Mouse (Mus musculus) gastrocnemius, postnatal 36 days (tissue): Measurements from ENCODE around the gene Brd1. TPM values are rescaled to one million over a fixed set of nuclear protein-coding genes. Genes with fewer than 3 reads are reported as not detected.
A peak's percentile ranks its signal among the peaks of the same experiment; 100 is the strongest.
"Not testable (repeated sequence)": the region's sequence is repeated elsewhere in the genome, so short reads cannot be mapped to it uniquely, and the experiment has no call there.

Experiments used
- DNase-seq, 2 experiments: peaks; one replicate each; pipeline ENCODE4 v3.0.0; 2022
- intact Hi-C: fragments of 180-260 bp; cut with DNase I; formaldehyde crosslinking; loops from one replicate; pipeline ENCODE4 v1.15.1; 2025
- long read RNA-seq, 2 experiments: library from polyadenylated mRNA; stranded (forward); transcript quantifications; one replicate each; pipeline ENCODE4 v2.0.0; 2021
- total RNA-seq, 2 experiments: library from RNA; stranded (reverse); gene quantifications; 2 replicates each; pipeline ENCODE4 v1.2.3; 2021

Brd1 gene
- total RNA-seq = 10 to 100 TPM; 21.0 to 22.3 TPM
- long read RNA-seq, experiment 1, partial matches to known transcripts = 4 of 12 reads
- long read RNA-seq, experiment 1, other reads (novel, unspliced or antisense) = 8 of 12 reads
- long read RNA-seq, experiment 2, partial matches to known transcripts = 7 of 10 reads
- long read RNA-seq, experiment 2, other reads (novel, unspliced or antisense) = 3 of 10 reads

GRCm38 (mm10) chr15:88733834-88734571 lies at the start of gene Brd1:
Gene Brd1, minus strand, starts transcription at chr15:88734233.
- peak; percentile 62 to 79 for DNase-seq
- intact Hi-C loops = loop anchor here (2.0 kb wide), 1 partner anchor 17 kb away; the partner anchor contains the start of gene Zbed4

- intact Hi-C loops, DNase-seq: not testable (repeated sequence)
Measured at GRCm38 (mm10) chr15:88774630-88775029, 40.6 kb upstream of the Brd1 start.

DNA sequence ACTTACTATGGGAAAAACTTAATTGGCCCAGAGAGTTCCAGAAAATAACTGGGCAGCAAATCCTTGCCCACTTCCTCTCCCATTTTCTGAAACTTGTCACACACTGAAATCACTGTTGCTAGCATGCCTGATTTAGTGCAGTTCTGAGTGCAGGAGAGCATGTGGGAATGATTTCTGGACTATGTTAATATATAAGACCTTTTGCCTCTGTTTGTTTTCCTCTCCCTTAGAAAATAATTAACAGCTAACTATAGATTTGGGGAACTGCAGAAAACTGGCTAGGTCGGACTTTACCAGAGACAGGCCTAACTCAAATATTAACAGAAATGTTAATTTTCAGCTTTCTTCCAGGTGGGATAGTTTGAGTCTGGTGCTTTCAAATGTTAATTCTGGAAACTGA lies 34.5 kb upstream of the Brd1 start:
- intact Hi-C loops = no loop called here

DNA sequence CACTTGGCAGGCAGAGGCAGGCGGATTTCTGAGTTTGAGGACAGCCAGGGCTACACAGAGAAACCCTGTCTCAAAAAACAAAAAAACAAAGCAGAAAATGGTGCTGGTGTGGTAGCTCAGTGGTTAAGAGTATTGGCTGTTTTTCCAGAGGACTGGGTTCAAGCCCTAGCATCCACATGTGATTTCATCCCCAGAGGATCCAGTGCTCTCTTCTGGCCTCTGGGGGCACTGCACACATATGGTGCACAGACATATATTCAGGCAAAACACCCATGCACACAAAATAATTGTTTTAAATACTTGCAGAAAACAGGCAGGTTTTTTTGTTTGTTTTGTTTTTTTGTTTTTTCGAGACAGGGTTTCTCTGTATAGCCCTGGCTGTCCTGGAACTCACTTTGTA lies 32.1 kb upstream of the Brd1 start:
- intact Hi-C loops, DNase-seq: not testable (repeated sequence)

More for the DNA sequence above, 34.5 kb upstream of the Brd1 start:
- no peak for DNase-seq

DNA sequence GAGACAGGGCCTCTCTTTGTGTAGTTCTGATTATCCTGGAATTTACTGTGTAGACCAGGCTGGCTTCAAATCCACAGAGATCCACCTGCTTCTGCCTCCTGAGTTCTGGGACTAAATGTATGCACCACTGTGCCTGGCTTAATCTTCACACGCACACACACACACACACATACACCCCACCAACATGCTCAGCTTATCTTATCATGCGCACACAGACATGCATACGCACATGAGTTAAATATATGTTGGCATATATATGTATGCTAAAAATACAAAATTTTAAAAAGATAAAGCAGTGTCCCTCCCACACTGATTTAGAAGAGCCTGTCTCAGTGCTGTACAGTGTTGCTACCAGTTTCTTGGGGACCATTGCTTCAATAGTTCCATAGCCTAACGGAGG lies 27.5 kb upstream of the Brd1 start:
- intact Hi-C loops = no loop called here
- DNase-seq = no peak

DNA sequence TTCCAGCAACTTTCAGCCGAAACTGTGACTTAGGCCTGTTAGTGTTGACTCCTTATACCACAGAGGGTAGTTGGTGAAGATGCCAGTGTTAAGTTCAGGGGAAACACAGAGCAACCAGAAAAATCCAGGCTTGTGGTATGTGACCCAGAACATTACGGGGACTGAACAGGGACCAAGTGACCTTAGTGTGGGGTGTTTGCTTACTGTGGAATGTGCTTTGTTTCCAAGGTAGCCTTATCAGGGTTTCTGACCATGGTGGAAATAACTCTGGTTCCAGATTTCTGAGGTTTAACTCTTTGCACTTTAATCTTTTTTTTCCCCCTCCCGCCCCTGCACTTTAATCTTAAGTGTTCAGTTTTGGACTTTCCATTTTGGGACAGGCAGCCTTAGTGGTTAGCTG lies 24.0 kb upstream of the Brd1 start:
- DNase-seq = no peak
- intact Hi-C loops = loop anchor here (10.0 kb wide), 1 partner anchor 57 kb away; the partner anchor contains the start of genes Alg12 and Creld2

GRCm38 (mm10) chr15:88755761-88756160 lies 21.7 kb upstream of the Brd1 start:
- intact Hi-C loops = loop anchor here (10.0 kb wide), 1 partner anchor 59 kb away; the partner anchor contains the start of genes Alg12 and Creld2

GRCm38 (mm10) chr15:88754896-88755295 lies 20.9 kb upstream of the Brd1 start:
- no peak for DNase-seq
- intact Hi-C loops = loop anchor here (10.0 kb wide), 1 partner anchor 60 kb away; the partner anchor contains the start of genes Alg12 and Creld2

More at GRCm38 (mm10) chr15:88755761-88756160, 21.7 kb upstream of the Brd1 start:
- DNase-seq = no peak

GRCm38 (mm10) chr15:88752403-88752733 lies 18.3 kb upstream of the Brd1 start:
- no peak for DNase-seq
- intact Hi-C loops = loop anchor here (10.0 kb wide), 1 partner anchor 62 kb away; the partner anchor contains the start of genes Alg12 and Creld2

GRCm38 (mm10) chr15:88751564-88752402 lies 17.8 kb upstream of the Brd1 start, which contains the start of gene Zbed4:
Gene Zbed4, plus strand, starts transcription at chr15:88751660.
- DNase-seq = no peak
- intact Hi-C loops = loop anchor here (2.0 to 10.0 kb wide), 2 partner anchors 17 to 63 kb away; partner anchors contain the start of genes Alg12, Brd1 and Creld2

GRCm38 (mm10) chr15:88750677-88751563 lies 16.9 kb upstream of the Brd1 start:
- DNase-seq = peak; percentile 96 to 98
- intact Hi-C loops = loop anchor here (2.0 to 10.0 kb wide), 2 partner anchors 16 to 64 kb away; partner anchors contain the start of genes Alg12, Brd1 and Creld2

- intact Hi-C loops = loop anchor here (2.0 to 10.0 kb wide), 2 partner anchors 15 to 65 kb away; partner anchors contain the start of genes Alg12, Brd1 and Creld2
- no peak for DNase-seq
Measured at GRCm38 (mm10) chr15:88750032-88750431, 16.0 kb upstream of the Brd1 start.

DNA sequence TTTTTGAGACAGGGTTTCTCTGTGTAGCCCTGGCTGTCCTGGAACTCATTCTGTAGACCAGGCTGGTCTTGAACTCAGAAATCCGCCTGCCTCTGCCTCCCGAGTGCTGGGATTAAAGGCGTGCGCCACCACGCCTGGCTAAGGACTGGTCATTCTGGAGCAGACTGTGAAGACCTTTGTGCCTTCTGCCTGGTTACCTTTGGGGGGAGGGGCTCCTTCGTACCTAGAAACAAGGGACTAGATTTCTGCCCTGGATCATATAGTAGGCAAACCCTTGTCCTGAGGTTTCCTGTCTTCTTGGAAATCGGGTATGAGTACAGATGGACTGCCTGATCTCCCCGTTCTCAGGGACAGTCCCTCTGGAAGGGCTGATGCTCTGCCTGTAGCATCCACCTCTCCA lies 15.6 kb upstream of the Brd1 start:
- intact Hi-C loops = loop anchor here (2.0 to 10.0 kb wide), 2 partner anchors 15 to 65 kb away; partner anchors contain the start of genes Alg12, Brd1 and Creld2
- not testable (repeated sequence) for DNase-seq

DNA sequence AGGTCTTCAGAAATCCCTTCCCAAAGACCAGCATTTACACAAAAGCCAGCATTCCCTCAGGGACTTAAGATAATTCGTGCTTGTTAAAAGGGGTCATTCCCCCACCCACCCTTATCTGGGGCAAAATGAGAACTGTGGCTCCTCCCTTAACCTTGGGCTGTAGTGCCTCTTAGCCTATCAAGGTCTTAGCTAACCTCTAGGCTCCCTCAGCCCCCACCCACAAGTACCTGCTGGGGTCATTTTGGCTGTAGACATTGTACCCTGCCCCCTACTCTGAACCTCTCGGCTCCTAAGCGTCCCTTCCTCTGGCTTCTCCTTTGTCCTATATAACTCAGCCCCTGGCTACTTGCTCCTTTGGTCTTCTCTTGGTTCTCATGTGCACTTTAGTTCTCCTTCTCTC lies 11.9 kb upstream of the Brd1 start:
- DNase-seq = no peak
- intact Hi-C loops = no loop called here

- DNase-seq = no peak
- intact Hi-C loops = no loop called here
Measured at GRCm38 (mm10) chr15:88745347-88745746, 11.3 kb upstream of the Brd1 start.

GRCm38 (mm10) chr15:88743371-88743770 lies 9.3 kb upstream of the Brd1 start:
- DNase-seq, intact Hi-C loops: not testable (repeated sequence)

GRCm38 (mm10) chr15:88741366-88741765 lies 7.3 kb upstream of the Brd1 start:
- no peak for DNase-seq
- intact Hi-C loops = no loop called here

GRCm38 (mm10) chr15:88738466-88738865 lies 4.4 kb upstream of the Brd1 start:
- DNase-seq = no peak
- intact Hi-C loops = no loop called here

DNA sequence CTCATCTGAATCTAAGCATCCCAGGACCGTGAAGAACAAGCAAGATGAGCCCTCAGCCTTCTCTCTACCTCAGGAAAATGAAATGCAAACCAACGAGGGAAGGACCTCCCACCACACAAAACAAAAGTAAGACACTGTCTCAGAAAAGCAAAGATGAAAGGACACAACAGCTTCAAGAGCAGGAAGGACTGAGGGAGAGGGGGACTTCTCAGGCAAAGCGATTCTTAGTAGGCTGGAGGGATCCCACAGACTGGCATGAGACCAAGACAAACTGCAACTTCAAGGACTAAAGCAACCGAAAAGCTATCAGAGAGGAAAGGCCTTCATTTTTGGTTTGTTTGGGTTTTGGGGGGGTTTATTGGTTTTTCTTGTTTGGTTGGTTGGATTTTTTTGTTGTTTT lies 2.1 kb upstream of the Brd1 start:
- intact Hi-C loops = no loop called here
- no peak for DNase-seq
